Mouse (Mus musculus) midbrain, embryonic 11.5 days (tissue): ENCODE measurements around the gene Spatc1l. TPM values are rescaled to one million over a fixed set of nuclear protein-coding genes. Genes with fewer than 3 reads are reported as not detected.

Experiments used
- ATAC-seq: fragments of 200-750 bp; cut with Nextera tagmentation; 2 replicates; pipeline ENCODE4 v1.8.0; 2017; ENCODE audit warnings: moderate TSS enrichment, moderate library complexity; ENCODE audit not compliant: low FRiP score
- DNase-seq: peaks from one replicate; pipeline ENCODE4 v3.0.0; 2015; ENCODE audit warnings: low spot score; ENCODE audit errors: missing footprints
- H3K27ac ChIP-seq: fragments of 300-500 bp; sonication (generic); 2 replicates; pipeline ENCODE4 v1.5.1; 2014; ENCODE audit warnings: low read depth, low read length
- H3K27me3 ChIP-seq: fragments of 300-500 bp; sonication (generic); 2 replicates; pipeline ENCODE4 v1.6.1; 2014; ENCODE audit warnings: mild to moderate bottlenecking, low read length, moderate library complexity, mixed read lengths; ENCODE audit not compliant: control insufficient read depth, insufficient read depth
- H3K36me3 ChIP-seq: fragments of 300-500 bp; sonication (generic); 2 replicates; pipeline ENCODE4 v1.6.1; 2014; ENCODE audit warnings: mild to moderate bottlenecking, low read length, moderate library complexity, mixed read lengths; ENCODE audit not compliant: control insufficient read depth, insufficient read depth
- H3K4me1 ChIP-seq: fragments of 300-500 bp; sonication (generic); 2 replicates; pipeline ENCODE4 v1.6.1; 2014; ENCODE audit warnings: low read length; ENCODE audit not compliant: control insufficient read depth, insufficient read depth
- H3K4me2 ChIP-seq: fragments of 300-500 bp; sonication (generic); 2 replicates; pipeline ENCODE4 v1.6.1; 2014; ENCODE audit warnings: mild to moderate bottlenecking, moderate library complexity
- H3K4me3 ChIP-seq: fragments of 300-500 bp; sonication (generic); 2 replicates; pipeline ENCODE4 v1.5.1; 2014; ENCODE audit warnings: low read depth, low read length
- H3K9ac ChIP-seq: fragments of 300-500 bp; sonication (generic); 2 replicates; pipeline ENCODE4 v1.6.1; 2014; ENCODE audit warnings: low read length
- H3K9me3 ChIP-seq: fragments of 300-500 bp; sonication (generic); 2 replicates; pipeline ENCODE4 v1.6.1; 2016; ENCODE audit warnings: low read length; ENCODE audit not compliant: control insufficient read depth
- WGBS: fragments of 180-500 bp; shearing (Covaris S2); extraction: QIAGEN DNeasy Blood & Tissue Kit; methylation state at CpG from one replicate; pipeline ENCODE4 v1.1.7; 2014; 5-methylcytosine and 5-hydroxymethylcytosine counted together
- polyA plus RNA-seq: library from polyadenylated mRNA; unstranded; fragments of >200 nt; fragmentation: Nextera tagmentation; extraction: Ambion mirVana; gene quantifications from 2 replicates; pipeline ENCODE4 v1.2.1, GENCODE M21; 2014

The Spatc1l gene
- not detected in 2 replicates for polyA plus RNA-seq

- Histone ChIP-seq H3K4me2 (no peak within 1 kb of the TSS), H3K4me3 (no peak within 1 kb of the TSS), H3K36me3 (no peaks in the 10 kb centered on the region), H3K9ac (no peak within 1 kb of the TSS), H3K27ac (no peak within 1 kb of the TSS), H3K9me3 (no peaks in the 10 kb centered on the region), H3K27me3 (no peaks in the 10 kb centered on the region), H3K4me1 (no peaks in the 10 kb centered on the region)
- 90% methylated on average over 10 of the region's 10 CpGs for WGBS
- no peak for DNase-seq
- ATAC-seq: no peak
These were observed at the start of gene Spatc1l for GRCm38 (mm10) chr10:76561972-76562371. Spatc1l (plus strand) TSS chr10:76562272.

- peaks cover 13% of the 10 kb centered on the region for H3K36me3 ChIP-seq
These were observed 49.0 kb upstream of the Spatc1l start for GRCm38 (mm10) chr10:76512965-76513583.

GRCm38 (mm10) chr10:76530922-76531321 lies 31.1 kb upstream of the Spatc1l start:
- peak overlapping the region; percentile 59 for H3K9ac ChIP-seq
- peaks cover 2% of the 10 kb centered on the region; the same call in 1 of the 2 replicates for H3K36me3 ChIP-seq
- WGBS: 4% methylated on average over 11 of the region's 11 CpGs
- no peak for ATAC-seq
- peaks cover 14% of the 10 kb centered on the region for H3K4me1 ChIP-seq
- H3K27me3 ChIP-seq: no peaks in the 10 kb centered on the region
- H3K4me3 ChIP-seq: peak overlapping the region; percentile 56
- H3K9me3 ChIP-seq: no peaks in the 10 kb centered on the region
- DNase-seq: no peak
- peak overlapping the region; percentile 9; the same call in 1 of the 2 replicates for H3K27ac ChIP-seq
- H3K4me2 ChIP-seq: peak overlapping the region; percentile 78

More at GRCm38 (mm10) chr10:76512965-76513583, 49.0 kb upstream of the Spatc1l start:
- no peak overlapping the region for H3K4me2 ChIP-seq
- 47% methylated on average over 5 of the region's 5 CpGs for WGBS
- no peaks in the 10 kb centered on the region for H3K9me3 ChIP-seq
- no peak overlapping the region for H3K27ac ChIP-seq
- no peaks in the 10 kb centered on the region for H3K27me3 ChIP-seq
- H3K9ac ChIP-seq: no peak overlapping the region
- ATAC-seq (peak; percentile 83), DNase-seq (peak; percentile 94)
- no peak overlapping the region for H3K4me3 ChIP-seq
- no peaks in the 10 kb centered on the region for H3K4me1 ChIP-seq

- H3K4me3 ChIP-seq: peak within 1 kb of the TSS; percentile 56
- H3K27ac ChIP-seq: peak within 1 kb of the TSS; percentile 21; the same call in 1 of the 2 replicates
- H3K9ac ChIP-seq: peak within 1 kb of the TSS; percentile 73
- ATAC-seq: peak; percentile 100
- no peaks in the 10 kb centered on the region for H3K9me3 ChIP-seq
- H3K4me1 ChIP-seq: peaks cover 14% of the 10 kb centered on the region
- peak within 1 kb of the TSS; percentile 78 for H3K4me2 ChIP-seq
- under 1% methylated on average over 37 of the region's 37 CpGs for WGBS
- no peaks in the 10 kb centered on the region for H3K27me3 ChIP-seq
- H3K36me3 ChIP-seq: peaks cover 2% of the 10 kb centered on the region; the same call in 1 of the 2 replicates
- DNase-seq: peak; percentile 99
These were observed 30.7 kb upstream of the Spatc1l start, which contains the start of gene Lss for GRCm38 (mm10) chr10:76531375-76531774. Lss (plus strand) TSS chr10:76531588.

- H3K4me1 ChIP-seq: peaks cover 14% of the 10 kb centered on the region
- 2% methylated on average over 14 of the region's 14 CpGs for WGBS
- ATAC-seq (no peak; the same call in 1 of the 2 replicates), DNase-seq (no peak)
- no peaks in the 10 kb centered on the region for H3K27me3 ChIP-seq
- H3K4me3 ChIP-seq: peak overlapping the region; percentile 56
- H3K9ac ChIP-seq: peak overlapping the region; percentile 73
- H3K36me3 ChIP-seq: peaks cover 2% of the 10 kb centered on the region; the same call in 1 of the 2 replicates
- H3K4me2 ChIP-seq: peak overlapping the region; percentile 78
- H3K9me3 ChIP-seq: no peaks in the 10 kb centered on the region
- H3K27ac ChIP-seq: peak overlapping the region; percentile 21; the same call in 1 of the 2 replicates
These were observed 30.2 kb upstream of the Spatc1l start for GRCm38 (mm10) chr10:76531828-76532227.

- no peaks in the 10 kb centered on the region for H3K9me3 ChIP-seq
- H3K4me1 ChIP-seq: peaks cover 13% of the 10 kb centered on the region
- H3K36me3 ChIP-seq: peaks cover 17% of the 10 kb centered on the region
- ATAC-seq (no peak), DNase-seq (no peak)
- H3K9ac ChIP-seq: no peak overlapping the region
- H3K27me3 ChIP-seq: no peaks in the 10 kb centered on the region
- H3K4me3 ChIP-seq: no peak overlapping the region
- WGBS: 96% methylated on average over 7 of the region's 7 CpGs
- H3K27ac ChIP-seq: no peak overlapping the region
- no peak overlapping the region for H3K4me2 ChIP-seq
These were observed 26.5 kb upstream of the Spatc1l start for GRCm38 (mm10) chr10:76535526-76535925.

GRCm38 (mm10) chr10:76537619-76538018 lies 24.5 kb upstream of the Spatc1l start:
- no peak overlapping the region for H3K9ac ChIP-seq
- H3K4me2 ChIP-seq: no peak overlapping the region
- 87% methylated on average over 9 of the region's 9 CpGs for WGBS
- no peaks in the 10 kb centered on the region for H3K27me3 ChIP-seq
- DNase-seq: no peak
- no peaks in the 10 kb centered on the region for H3K9me3 ChIP-seq
- no peak overlapping the region for H3K4me3 ChIP-seq
- H3K27ac ChIP-seq: no peak overlapping the region
- peaks cover 34% of the 10 kb centered on the region for H3K36me3 ChIP-seq
- H3K4me1 ChIP-seq: peaks cover 5% of the 10 kb centered on the region; the same call in 1 of the 2 replicates
- no peak for ATAC-seq

GRCm38 (mm10) chr10:76541336-76542085 lies 20.6 kb upstream of the Spatc1l start:
- no peak overlapping the region for H3K4me2 ChIP-seq
- DNase-seq (no peak), ATAC-seq (no peak)
- no peaks in the 10 kb centered on the region for H3K4me1 ChIP-seq
- no peak overlapping the region for H3K4me3 ChIP-seq
- WGBS: 94% methylated on average over 11 of the region's 11 CpGs
- no peaks in the 10 kb centered on the region for H3K9me3 ChIP-seq
- H3K27ac ChIP-seq: no peak overlapping the region
- no peak overlapping the region for H3K9ac ChIP-seq
- H3K36me3 ChIP-seq: peaks cover 50% of the 10 kb centered on the region
- H3K27me3 ChIP-seq: no peaks in the 10 kb centered on the region
